Mouse (Mus musculus) olfactory bulb, adult 2 months (tissue): Measurements from ENCODE around the gene C1rl.

Experiments used
- CTCF ChIP-seq: fragments of 200-500 bp; IDR thresholded peaks from 2 replicates; pipeline ENCODE4 v1.5.1; 2012; ENCODE audit warnings: low read depth, mild to moderate bottlenecking, low read length, moderate library complexity; ENCODE audit not compliant: insufficient read depth
- POLR2A ChIP-seq: fragments of 200-500 bp; IDR thresholded peaks from 2 replicates; pipeline ENCODE4 v1.6.1; 2012; ENCODE audit warnings: mild to moderate bottlenecking, low read depth, low read length, moderate library complexity; ENCODE audit not compliant: insufficient read depth

GRCm38 (mm10) chr6:124501473-124501872 is 8.6 kb downstream of the C1rl start:
- TF ChIP-seq CTCF (no peak), POLR2A (no peak)
